Mouse (Mus musculus) layer of hippocampus, adult 9-11 months (tissue): ENCODE data around the gene Ceacam20.
"Not testable (repeated sequence)": the region's sequence is repeated elsewhere in the genome, so short reads cannot be mapped to it uniquely, and the experiment has no call there.

ENCODE experiments used
- DNase-seq: peaks from one replicate; pipeline ENCODE4 v3.0.0; 2022

The Ceacam20 gene

DNA sequence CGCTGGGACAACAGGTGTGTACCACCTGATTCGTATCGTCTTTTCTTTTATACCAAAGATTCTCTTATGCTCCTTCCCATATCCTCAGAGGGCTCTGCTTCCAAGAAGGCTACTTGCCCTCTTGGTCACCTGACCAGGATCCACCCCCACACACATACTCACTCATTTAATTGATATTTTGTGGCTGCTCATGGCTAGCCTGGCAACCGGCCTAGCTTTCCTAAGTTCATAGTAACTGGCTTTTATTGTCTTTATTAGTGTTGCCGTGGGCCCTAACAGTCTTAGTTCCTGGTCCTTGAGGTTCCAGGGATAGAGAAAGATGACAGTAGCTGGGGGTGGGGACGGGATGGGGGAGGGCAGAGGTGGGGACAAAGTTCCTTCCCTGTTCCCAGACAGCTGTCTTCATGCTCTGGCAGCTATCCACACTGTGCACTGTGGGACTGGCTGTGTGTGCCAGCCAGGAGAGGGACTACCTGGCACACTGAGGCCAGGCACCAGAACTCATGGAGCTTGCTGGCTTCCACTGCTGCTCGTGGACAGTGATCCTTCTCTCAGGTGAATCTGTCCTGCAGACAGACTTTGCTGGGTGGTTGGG is at the start of gene Ceacam20:
Ceacam20 (plus strand) TSS at position 428 of the 595 bp plus-strand sequence.
- no peak for DNase-seq

DNA sequence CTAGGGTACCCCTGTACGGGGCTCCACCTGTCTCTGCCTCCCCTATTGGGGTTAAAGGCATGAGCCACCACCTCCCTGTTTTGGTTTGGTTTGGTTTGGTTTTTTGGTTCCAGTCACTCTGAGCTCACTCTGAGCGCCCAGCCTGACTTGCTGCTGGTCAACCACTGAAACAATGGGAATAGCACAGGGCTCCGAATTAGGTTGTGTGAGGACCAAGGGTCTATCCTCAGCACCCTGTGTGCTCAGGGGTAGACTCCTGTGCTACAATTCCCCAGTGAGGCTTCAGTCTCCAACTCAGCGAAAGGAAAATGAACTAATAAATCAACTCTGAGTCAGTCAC is 45.1 kb upstream of the Ceacam20 start:
- no peak for DNase-seq

DNA sequence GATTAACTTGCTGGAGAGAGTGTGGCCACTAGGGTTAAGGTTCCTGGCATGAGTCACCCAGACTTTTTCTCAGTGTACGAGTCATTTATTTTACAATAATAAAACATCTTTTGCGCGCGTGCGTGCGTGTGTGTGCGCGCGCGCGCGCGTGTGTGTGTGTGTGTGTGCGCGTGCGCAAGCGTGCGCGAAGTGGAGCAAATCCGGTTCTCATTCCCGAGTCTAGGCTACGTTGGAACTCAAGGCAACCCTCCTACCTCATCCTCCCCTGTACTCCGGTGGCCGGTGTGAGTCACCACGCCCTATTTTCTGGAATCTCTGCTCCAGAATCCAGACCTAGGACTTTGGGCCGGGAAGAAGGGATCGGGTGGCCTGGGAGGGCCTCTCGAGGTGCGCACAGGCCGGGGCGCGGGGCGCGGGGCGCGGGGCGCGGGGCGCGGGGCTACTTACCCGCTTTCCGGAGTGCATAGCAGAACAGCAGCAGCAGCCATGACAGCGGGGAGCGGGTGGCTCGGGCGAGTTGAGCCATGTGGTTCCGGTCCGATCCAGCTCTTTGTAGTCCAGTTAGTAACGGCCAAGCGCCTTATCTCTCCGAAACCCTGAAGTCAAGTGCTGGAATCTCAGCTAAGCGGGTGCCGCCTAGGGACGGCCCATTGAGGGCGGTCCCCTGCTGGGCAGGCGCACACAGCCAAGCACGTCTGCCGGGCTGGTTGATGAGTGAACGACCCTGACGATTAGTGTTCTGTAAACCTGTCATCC is 44.5 kb upstream of the Ceacam20 start, which contains the start of gene Pvr:
Pvr (minus strand) TSS at position 655 of the 756 bp plus-strand sequence.
- DNase-seq: peak; percentile 82

DNA sequence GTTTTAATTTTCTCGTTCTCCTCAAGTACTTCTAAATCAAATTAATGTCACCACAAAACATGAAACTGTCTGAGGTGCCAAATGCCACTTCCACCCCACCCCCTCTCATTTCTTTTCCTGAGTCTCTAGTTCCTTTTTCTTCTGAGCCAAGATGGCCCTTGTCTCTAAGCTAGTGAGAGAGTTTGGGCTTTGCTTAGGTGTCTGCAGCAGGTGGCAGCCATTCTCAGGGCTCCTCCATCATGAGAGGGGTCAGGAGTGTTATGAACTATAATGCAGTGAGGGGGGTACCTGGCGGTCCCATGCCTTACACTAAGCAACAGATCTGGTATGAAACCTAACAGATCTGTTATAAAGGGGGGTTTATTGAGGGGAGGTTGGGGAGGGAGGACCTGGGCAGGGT is 41.9 kb upstream of the Ceacam20 start:
- DNase-seq: no peak

DNA sequence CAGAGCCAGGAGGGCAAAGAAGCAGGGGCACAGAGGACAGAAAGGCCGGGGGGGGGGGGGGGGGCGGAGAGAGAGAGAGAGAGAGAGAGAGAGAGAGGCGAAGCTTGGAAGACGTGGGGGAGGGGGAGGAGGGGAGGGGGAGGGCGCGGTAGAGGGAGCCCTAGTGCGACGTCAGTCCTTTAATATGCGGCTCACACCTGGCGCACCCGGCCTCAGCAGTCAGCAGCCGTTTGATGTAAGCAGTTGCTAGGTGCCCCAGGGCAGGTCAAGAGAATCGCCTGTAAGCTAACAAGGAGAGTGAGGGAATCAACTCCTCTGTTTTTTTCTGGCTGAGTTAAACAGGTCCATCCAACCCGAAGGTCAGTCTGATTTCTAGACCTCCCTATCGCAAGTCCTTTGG is 41.4 kb upstream of the Ceacam20 start:
- no peak for DNase-seq

DNA sequence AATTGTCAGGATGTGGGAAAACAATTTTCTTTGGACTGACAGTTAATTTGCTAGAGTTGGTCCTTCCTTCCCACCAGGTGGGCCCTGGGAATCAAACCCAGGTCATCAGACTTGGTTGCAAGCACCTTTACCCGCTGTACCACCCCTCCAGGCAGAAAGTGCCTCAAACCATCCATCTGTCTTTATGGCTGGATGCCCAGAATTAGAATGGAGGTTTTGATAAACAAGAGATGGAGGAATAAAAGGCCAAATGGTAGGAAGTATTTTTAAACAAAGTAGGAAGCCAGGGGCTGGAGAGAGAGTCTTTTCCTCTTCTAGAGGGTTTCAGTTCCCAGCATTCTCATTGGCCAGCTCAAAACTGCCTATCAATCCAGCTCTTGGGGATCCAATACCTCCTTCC is 39.8 kb upstream of the Ceacam20 start:
- DNase-seq: no peak

DNA sequence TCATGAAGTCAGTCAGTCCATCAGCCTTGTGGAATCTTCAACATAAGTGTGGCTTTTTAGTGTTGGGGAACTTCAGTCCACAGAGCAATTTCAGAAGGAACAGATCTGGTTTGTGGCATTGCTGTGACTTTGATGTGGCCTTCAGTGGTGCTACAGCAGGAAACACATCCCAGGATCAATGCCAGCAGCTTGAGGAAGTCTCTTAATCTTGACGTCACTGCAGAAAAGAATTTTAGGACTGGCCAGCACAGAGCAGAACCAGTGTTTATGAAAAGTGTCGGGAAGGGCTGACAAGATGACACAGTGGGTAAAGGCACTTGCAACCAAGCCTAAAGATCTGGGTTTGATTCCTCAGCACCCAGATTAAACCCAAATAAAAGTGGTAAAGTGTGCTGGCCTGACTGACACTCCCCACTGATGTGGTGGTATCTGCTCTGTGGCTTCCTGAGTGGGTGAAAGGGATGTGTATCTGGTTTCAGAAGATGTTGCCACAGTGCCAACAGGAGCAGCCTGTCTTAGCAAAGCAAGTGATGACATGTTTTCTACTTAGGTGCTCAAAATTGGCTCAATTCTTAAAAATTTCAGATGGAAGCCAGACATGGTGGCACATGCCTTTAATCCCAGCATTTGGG is 38.2 kb upstream of the Ceacam20 start:
- no peak for DNase-seq

DNA sequence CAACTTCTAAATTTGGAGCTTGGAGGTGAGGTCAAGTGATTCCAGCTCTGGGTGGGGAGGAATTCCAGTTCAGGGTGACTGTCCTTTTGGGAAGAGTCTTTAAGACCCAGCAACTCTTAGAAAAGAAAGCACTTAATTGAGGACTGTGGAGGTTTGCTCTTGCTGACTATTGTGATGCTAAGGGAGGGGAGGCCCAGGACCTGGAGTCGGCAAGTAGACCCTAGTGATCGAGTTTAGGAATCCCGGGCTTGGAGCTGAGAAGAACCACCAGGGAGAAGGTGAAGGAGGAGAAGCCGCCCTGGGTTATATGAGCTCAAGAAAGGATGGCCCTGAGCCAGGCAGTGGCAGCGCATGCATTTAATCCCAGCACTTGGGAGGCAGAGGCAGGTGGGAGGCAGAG is 36.7 kb upstream of the Ceacam20 start:
- DNase-seq: no peak

DNA sequence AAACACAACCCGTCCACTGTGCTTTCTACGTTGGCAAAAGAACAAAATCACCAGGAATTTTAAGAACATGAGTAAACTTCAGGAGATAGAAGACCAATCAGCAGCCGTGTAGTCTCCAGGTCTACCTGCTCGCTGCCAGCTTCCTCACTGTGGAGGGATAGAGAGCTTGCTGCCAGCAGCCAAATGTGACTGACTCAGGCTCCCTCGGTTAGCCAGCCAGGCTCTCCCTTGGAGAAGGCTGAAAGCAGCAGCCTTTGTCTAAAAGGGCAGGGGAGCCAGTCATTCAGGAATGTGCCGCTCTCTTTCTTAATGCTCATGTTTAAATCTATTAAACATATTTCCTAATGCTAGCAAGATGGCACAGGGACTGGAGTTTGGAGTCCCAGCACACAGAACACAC is 34.7 kb upstream of the Ceacam20 start:
- not testable (repeated sequence) for DNase-seq

DNA sequence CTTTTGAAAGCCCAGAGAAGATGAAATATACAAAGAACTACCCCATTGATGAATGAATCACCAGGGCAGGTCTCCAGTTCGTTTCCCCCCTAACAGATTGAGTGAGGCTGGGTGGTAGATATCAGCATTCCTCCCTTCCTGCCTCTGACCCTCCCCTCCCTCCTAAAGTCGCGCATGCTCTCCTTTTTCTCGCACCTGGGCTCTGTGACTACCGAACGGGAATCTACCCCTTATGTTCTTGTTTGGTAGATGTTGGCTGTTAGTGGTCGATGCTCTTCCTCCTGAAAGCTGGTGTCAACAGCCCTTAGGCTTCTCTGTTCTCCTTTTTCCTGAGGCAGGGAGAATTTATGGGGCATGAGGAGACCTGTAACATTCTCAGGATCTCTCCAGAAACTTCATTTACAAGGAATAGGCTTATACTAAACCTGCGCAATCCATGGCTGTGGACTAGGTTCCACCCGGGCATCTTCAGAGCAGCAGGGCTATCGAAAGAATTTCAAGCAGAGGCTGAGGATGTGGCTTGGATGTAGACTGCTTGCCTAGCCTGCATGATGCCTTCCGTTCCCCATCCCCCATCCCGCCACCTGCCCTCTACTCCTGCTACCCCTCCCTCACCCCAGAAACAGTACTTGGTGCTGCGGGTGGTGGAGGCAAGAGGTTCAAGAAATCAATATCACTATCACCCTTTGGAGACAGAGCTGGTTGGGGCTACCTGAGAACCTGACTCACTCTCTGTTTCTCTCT is 32.9 kb upstream of the Ceacam20 start:
- DNase-seq: no peak

DNA sequence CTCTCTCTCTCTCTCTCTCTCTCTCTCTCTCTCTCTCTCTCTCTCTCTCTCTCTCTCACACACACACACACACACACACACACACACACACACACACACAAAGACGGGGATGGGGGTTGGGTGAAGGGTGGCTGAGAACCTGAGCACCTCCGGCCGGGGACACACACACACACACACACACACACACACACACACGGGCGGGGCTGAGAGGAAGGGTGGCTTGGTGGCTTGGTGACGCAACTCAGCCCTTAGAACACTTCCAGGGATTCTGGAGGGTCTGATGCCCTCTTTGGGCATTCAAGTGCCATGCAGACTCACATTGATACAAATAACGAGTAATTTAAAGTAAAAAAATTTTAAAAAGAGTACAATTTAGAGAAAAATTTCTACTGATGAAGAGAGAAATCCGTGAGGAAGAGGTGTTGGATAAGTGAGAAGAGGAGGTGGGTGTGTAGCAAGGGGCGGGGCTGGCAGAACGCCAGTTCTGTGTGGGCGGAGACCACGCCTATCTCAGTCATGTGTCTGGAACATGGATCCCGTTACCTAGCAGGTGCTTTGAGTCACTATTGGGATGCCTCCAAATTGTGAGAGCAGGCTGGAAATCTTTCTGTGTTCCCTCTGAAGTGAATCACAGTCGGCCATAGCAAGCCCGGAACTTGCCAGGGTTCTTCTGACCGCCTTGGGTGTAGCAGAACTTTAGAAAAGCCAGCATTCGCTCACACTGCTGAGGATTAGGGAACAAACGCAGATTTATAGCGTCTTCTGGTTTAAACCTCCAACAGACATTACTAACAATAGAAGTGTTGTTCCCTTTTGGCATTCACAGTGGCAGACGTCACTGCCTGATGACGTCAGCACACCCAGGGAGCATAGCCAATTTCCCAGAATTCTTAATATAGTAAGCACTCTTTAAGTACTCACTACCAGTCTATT is 32.1 kb upstream of the Ceacam20 start:
- peak; percentile 91 for DNase-seq

DNA sequence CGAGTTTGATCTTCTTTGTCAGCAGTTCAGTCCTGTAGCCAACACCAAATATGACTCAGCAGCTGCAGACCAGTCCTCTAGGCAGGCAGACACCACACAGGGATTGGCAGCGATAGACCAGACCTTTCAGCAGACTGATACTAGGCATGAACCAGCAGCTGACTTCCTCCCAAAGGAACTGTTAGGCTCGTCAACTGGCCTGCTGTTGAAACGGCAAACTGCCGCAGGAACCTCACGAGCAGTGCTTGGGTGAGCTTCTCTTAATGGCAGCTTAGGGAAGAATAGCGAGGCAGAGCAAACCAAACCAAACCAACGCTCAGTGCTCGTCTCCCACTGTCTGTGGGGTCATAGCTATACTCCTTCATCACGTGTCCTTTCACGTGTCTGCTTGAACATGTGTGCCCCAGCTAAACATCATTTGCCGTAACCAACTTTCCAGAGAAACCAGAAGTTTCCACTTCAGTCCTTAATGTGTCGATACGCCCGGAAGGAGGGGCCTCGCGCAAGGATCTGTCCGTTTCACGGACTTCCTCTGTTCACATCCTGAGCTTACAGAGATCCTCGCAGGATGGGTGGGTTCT is 30.0 kb upstream of the Ceacam20 start:
- no peak for DNase-seq

DNA sequence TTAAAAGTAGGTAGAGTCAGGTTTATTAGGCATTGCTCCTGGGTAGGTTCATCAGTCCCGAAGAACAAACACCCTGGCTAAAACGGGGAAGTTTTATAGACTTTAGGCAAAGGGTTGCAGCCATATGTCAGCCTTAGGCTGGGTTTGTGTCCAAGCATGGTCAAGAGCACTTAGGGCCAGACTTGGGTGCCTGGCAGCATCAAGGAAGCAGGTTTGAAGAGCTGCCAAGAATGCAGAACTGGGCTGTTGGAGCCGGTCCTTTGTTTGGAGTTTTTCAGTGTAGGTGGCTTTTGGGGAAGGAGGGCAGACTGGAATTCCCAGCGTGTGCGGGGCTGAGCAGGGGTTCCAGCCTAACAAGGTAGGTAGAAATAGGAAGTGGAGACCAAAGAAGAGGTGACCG is 29.3 kb upstream of the Ceacam20 start:
- DNase-seq: no peak

DNA sequence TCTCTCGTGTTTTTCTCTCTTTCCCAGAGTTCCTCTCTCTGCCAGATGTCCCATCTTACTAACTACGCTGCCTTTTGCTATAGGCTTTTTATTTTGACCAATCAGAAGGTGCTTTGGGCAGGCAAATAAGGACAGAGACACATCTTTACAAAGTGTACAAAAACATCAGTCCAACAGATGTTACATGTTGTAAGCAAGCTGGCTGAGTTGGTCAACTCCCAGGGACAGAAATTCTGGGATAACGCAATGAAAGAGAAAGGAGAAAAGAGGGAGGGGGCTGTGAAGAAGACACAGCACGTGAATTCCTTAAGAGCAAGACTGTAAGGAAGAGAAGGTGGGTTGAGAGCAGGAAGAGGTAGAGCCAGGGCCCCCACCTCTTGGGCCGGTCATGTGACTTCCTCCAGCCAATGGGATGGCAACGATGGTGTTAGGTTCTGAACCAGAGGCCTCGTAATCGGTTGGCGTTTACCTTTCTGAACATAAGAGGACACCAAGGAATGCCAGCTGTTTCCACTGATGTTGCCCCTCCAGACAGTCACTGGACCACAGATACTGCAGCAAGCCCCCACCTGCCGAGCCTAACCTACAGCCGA is 27.9 kb upstream of the Ceacam20 start:
- DNase-seq: no peak

DNA sequence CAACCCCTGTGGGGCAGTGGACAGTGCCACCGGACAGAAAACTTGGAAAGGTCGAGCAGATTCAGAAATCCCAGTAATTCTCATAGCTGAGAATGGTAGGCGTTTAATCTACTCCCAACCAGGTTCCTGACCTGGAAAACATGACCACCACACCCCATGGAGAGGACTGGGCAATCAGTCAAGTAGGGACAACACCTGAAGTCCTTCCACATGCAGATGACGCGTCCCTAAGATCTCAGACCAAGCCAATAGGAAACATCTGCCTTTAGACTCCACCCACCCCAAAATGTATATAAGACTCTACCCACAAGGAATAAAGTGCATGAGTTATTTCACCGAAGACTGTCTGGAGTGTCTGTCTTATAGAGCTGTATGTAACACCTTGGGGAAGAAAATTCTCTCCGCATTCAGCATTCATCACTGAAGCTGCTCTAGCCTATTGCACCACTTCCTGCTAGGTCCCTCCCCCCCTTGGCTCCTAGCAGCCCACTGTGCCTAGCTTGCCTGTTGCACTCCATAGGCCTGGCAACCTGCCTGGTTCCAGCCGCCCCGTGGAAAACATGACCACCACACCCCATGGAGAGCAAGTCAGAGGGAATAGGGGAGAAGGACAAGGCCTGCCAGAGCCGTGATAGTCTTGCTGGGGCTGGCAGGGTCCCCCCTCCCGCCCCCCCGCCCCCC is 25.5 kb upstream of the Ceacam20 start:
- peak; percentile 83 for DNase-seq

DNA sequence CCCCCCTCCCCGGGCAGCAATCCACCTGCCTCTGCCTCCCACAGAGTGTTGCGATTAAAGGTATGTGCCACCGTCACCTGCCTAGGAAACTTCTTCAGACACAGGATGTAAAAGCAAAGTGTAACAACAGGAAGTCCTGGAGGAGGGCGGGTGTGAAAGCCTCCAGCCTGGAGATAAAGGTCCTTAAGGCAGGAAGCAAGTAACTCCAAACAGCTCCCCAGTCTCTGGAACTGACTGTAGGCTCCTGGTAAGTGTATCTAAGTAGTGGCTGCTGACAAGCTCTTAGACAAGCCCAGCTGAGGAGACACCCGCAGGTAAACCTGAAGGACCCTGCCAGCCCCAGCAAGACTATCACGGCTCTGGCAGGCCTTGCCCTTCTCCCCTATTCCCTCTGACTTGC is 25.0 kb upstream of the Ceacam20 start:
- DNase-seq: no peak

DNA sequence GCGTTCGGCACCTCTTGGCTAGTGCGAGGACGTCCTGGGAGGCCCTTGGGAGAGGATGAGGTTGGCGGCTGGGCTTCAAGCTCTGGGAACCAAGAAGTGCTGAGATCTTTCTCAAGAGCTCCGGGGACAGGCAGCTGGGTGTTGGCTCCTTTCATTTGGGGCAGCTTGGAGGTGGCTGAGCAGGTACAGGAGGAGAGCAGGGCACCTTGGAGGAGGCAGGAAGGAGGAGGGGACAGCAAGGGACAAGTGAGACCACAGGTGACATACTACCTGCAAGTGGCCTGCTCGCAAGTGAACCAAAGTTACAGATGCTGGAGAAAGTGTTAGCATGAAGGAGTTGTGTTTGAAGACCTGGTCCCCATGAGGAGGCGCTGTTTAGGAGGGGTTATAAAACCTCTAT is 20.5 kb upstream of the Ceacam20 start:
- DNase-seq: no peak

DNA sequence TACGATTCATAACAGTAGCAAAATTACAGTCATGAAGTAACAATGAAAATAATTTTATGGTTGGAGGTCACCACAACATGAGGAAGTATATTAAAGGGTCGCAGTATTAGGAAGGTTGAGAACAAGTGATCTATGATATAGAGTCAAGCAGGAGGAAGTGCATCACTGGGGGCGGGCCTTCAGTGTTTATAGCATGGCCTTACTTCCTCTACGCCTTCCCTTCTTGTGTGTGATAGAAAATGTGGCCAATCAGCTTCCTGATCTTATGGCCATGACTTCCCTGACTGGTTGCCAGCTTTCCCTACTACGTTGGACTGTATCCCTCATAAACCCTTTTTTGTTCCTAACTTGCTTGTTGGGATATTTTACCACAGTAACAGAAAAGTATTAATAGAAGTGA is 20.0 kb upstream of the Ceacam20 start:
- no peak for DNase-seq

DNA sequence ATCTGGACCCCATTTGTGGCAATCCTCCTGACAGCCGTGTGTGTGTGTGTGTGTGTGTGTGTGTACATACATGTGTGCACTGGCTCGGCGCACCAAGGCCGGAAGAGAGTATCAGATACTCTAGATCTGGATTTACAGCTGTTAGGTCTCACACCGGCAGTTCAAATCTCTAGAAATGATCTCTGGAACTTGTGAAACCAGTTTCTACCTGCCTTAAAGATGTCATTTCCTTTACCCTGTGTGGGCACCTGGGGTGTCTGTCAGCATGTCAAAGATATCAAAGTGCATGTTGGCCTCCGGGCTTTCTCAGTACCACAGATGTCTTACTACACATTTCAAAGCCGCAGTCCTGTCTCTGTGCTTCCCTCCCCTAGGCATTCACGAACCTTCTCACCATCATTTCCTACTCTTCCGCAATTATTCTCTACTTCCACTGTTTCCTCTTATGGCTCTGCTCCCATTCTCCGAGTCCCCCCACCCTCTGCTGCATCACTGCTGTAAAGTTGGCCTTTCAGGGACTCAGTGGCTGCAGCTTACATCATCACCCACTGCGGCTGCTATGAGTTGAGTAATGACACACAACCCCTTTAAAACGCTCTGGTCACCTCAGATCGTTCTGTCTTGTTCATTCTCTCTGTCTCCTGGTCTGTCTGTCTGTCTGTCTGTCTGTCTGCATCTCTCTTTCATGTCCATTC is 19.2 kb upstream of the Ceacam20 start:
- no peak for DNase-seq

DNA sequence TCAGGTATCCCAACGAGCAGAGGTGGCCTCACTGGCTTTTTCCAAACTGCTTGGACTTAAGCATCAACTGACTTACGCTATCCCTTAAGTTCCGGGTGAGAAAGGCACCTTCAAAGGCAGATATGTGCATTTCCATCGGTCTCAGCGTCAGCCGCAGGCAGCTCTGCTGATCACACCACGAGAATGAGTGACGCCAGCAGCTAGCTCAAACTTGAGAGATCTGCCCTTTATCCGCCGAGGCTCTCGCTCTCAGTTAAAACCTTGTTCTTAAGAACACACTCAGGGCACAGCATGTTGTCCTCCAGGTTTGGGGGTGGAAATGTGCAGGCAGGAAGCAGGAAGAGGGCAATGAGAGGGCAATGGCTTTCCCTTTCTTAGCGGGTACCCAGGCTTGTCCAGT is 16.3 kb upstream of the Ceacam20 start:
- DNase-seq: no peak

DNA sequence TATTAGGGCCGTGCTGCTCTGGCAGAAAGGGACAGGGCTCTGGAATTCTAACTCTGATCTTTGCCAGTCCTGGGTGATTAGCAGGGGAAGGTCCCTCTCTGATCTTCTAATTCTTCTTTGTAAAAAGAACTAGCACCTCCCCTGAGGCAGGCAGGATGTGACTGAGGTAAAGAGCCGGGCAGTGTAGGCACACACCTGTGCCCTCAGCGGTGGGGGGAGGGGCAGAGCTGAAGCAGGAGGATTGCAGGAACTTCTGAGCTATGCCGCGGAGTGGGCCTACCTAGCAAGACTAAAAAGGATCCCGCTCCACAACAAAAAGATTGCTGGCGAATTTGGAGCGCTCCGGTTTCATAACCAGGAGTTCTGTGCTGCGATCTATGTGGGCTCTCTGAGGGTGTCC is 15.2 kb upstream of the Ceacam20 start:
- DNase-seq: no peak
